Mouse (Mus musculus) small intestine, adult 2 months (tissue): Measurements from ENCODE around the gene Vsx2.

ENCODE experiments used
- CTCF ChIP-seq: fragments of 200-500 bp; IDR thresholded peaks from 2 replicates; pipeline ENCODE4 v1.5.1; 2012; ENCODE audit warnings: low read depth, mild to moderate bottlenecking, control low read depth, inconsistent platforms, low read length, moderate library complexity, mixed read lengths; ENCODE audit not compliant: insufficient replicate concordance, insufficient read length; ENCODE audit errors: extremely low read depth
- POLR2A ChIP-seq: fragments of 200-500 bp; IDR thresholded peaks from 2 replicates; pipeline ENCODE4 v1.6.1; 2012; ENCODE audit warnings: low read depth, mild to moderate bottlenecking, control low read depth, inconsistent platforms, low read length, moderate library complexity

DNA sequence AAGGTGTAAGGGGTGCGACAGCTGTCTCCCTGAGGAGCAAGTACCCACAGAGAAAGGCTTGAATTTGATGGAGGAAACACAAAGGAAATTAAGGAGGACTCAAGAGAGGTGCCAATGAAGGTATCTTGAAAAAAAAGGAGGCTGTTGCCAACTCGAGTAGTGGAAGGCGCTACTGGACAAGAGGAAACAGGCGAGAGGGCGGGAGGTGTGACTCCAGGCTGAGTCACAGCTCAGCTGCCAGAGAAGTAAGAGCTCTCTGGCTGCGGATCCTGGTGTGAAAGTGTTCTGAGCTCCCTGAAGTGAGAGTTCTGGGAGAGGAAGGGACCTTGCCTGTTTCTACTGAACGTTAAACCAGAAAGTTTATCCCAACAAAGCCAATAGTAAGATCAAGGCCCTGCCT lies 45.0 kb downstream of the Vsx2 start:
- no peak for TF ChIP-seq CTCF
- TF ChIP-seq POLR2A: no peak
